Comparison of ENCODE assay signal across 7 mouse cellular contexts in genomic region chr2:11496601-11497031, GRCm38 (mm10). TPM values are rescaled to one million over a fixed set of nuclear protein-coding genes. Genes with fewer than 3 reads are reported as not detected.
DNase-seq lines count a peak whose midpoint lies in the region; ATAC-seq and TF ChIP-seq lines count a peak whose summit lies in the region.

No protein-coding gene starts in this region.

- intact Hi-C loops in heart, postnatal 25 days (cut with DNase I) = loop anchor here (5.0 kb wide), 1 partner anchor 124 kb away; no protein-coding TSS in a partner anchor

- H3K27me3 ChIP-seq in lung, embryonic 14.5 days (ENCODE audit: insufficient read depth, low read length) = no peaks in the 10 kb centered on the region
- no peaks in the 10 kb centered on the region for H3K27me3 ChIP-seq in intestine, embryonic 16.5 days (replicated peaks; ENCODE audit: control insufficient read depth, insufficient read depth, low read length)

- H3K36me3 ChIP-seq in lung, embryonic 14.5 days (ENCODE audit: insufficient read depth) = peaks cover 49% of the 10 kb centered on the region
- H3K36me3 ChIP-seq in intestine, embryonic 16.5 days (ENCODE audit: control insufficient read depth, insufficient read depth, low read length) = peaks cover 6% of the 10 kb centered on the region; the same call in 1 of the 2 replicates

- no peak overlapping the region for H3K9ac ChIP-seq in lung, embryonic 14.5 days
- no peak overlapping the region for H3K9ac ChIP-seq in intestine, embryonic 16.5 days (ENCODE audit: low read depth, low read length)

- no peak for ATAC-seq in lung, embryonic 14.5 days (ENCODE audit: insufficient read depth)
- ATAC-seq in intestine, embryonic 16.5 days = no peak

- no peaks in the 10 kb centered on the region for H3K9me3 ChIP-seq in lung, embryonic 14.5 days (ENCODE audit: low read depth, low read length)
- H3K9me3 ChIP-seq in intestine, embryonic 16.5 days (ENCODE audit: control insufficient read depth, low read length) = no peaks in the 10 kb centered on the region

- no peak overlapping the region for H3K4me3 ChIP-seq in lung, embryonic 14.5 days (ENCODE audit: low read depth, low read length)
- H3K4me3 ChIP-seq in intestine, embryonic 16.5 days (ENCODE audit: low read length) = no peak overlapping the region

- 81% methylated on average over 3 of the region's 3 CpGs for WGBS in lung, embryonic 14.5 days
- 85% methylated on average over 3 of the region's 3 CpGs for WGBS in intestine, embryonic 16.5 days

- no peak overlapping the region for H3K4me2 ChIP-seq in lung, embryonic 14.5 days
- H3K4me2 ChIP-seq in intestine, embryonic 16.5 days (ENCODE audit: low read depth, low read length) = no peak overlapping the region

- no peak overlapping the region for H3K27ac ChIP-seq in lung, embryonic 14.5 days (ENCODE audit: low read depth)
- no peak overlapping the region for H3K27ac ChIP-seq in intestine, embryonic 16.5 days (ENCODE audit: low read length)

- DNase-seq in urinary bladder, postnatal 14 days (ENCODE audit: low spot score) = peak; percentile 22
- DNase-seq in urinary bladder, adult 2 months (ENCODE audit: low spot score) = no peak
- DNase-seq in heart, postnatal 25 days (ENCODE audit: low spot score) = peak; percentile 34
- DNase-seq in lung, embryonic 14.5 days = peak; percentile 20
- no peak for DNase-seq in MN1 (ENCODE audit: low spot score)
- DNase-seq in neural tube, embryonic 10.5 days (ENCODE audit: extremely low spot score, low spot score) = no peak

- TF ChIP-seq CTCF in lung, embryonic 14.5 days (IDR thresholded peaks at IDR 0.05; ENCODE audit: low read depth) = no peak

- H3K4me1 ChIP-seq in lung, embryonic 14.5 days (ENCODE audit: insufficient read depth) = 0 out of 2 replicates have a peak, but pooled peaks cover 4% of the 10 kb centered on the region
- peaks cover 12% of the 10 kb centered on the region for H3K4me1 ChIP-seq in intestine, embryonic 16.5 days (ENCODE audit: control insufficient read depth, insufficient read depth, low read length)

RNA-seq across cellular contexts. Expression of gene Pfkfb3, which starts 57.3 kb away (rescaled TPM):
- polyA plus RNA-seq in urinary bladder, adult 2 months (2012; rRNA removed) = 31.5 and 34.5 TPM in 2 replicates
- 10 to 100 TPM in 1 of 2 experiments, 1 to 10 TPM in 1; 7.8 to 10.4 TPM for total RNA-seq in heart, postnatal 25 days (2021)
- polyA plus RNA-seq in lung, embryonic 14.5 days (2014; fragmentation: Nextera tagmentation; extraction: Ambion mirVana) = 28.8 and 30.0 TPM in 2 replicates
- 14.5 and 16.2 TPM in 2 replicates for polyA plus RNA-seq in intestine, embryonic 16.5 days (2015; fragmentation: Nextera tagmentation; extraction: Ambion mirVana)

Comparison
In these comparisons a context has a peak if more than half of its experiments do, and no peak if none do; other contexts are left out.
1. DNase-seq: peak in urinary bladder, postnatal 14 days (single experiment), heart, postnatal 25 days (single experiment) and lung, embryonic 14.5 days (single experiment); none in urinary bladder, adult 2 months (single experiment), MN1 (single experiment) and neural tube, embryonic 10.5 days (single experiment).